Mouse (Mus musculus): ENCODE measurements around the gene Gm44503. TPM values are rescaled to one million over a fixed set of nuclear protein-coding genes. Genes with fewer than 3 reads are reported as not detected.

The Gm44503 gene
- polyA plus RNA-seq, 1 experiment from 2014 or later: not detected

Small RNAs within 50 kb of the gene (microRNA-seq; reads per million reads assigned to microRNA genes)
- gene Gm27353: not detected

Other genes with a start within 250 kb of the Gm44503 start
- gene Prtg, start 152.0 kb upstream of the Gm44503 start, polyA plus RNA-seq (2015; fragmentation: Nextera tagmentation; extraction: Ambion mirVana): 0.51 and 0.52 TPM in 2 replicates
- 12.4 and 13.5 TPM in 2 replicates for gene Pygo1, start 33.2 kb upstream of the Gm44503 start, polyA plus RNA-seq (2015; fragmentation: Nextera tagmentation; extraction: Ambion mirVana)
- 2.4 and 2.7 TPM in 2 replicates for gene Dyx1c1, start 67 bp upstream of the Gm44503 start, polyA plus RNA-seq (2015; fragmentation: Nextera tagmentation; extraction: Ambion mirVana)
- gene Ccpg1os, start 26.5 kb downstream of the Gm44503 start, polyA plus RNA-seq (2015; fragmentation: Nextera tagmentation; extraction: Ambion mirVana): 25.9 and 28.5 TPM in 2 replicates
- gene Ccpg1, start 26.6 kb downstream of the Gm44503 start, polyA plus RNA-seq (2015; fragmentation: Nextera tagmentation; extraction: Ambion mirVana): 44.5 and 45.9 TPM in 2 replicates
- gene Pigb, start 81.5 kb downstream of the Gm44503 start, polyA plus RNA-seq (2015; fragmentation: Nextera tagmentation; extraction: Ambion mirVana): 11.3 and 13.3 TPM in 2 replicates
- gene Rab27a, start 86.0 kb downstream of the Gm44503 start, polyA plus RNA-seq (2015; fragmentation: Nextera tagmentation; extraction: Ambion mirVana): 1.0 and 1.9 TPM in 2 replicates
- not detected in 2 replicates for gene Khdc3, start 143.0 kb downstream of the Gm44503 start, polyA plus RNA-seq (2015; fragmentation: Nextera tagmentation; extraction: Ambion mirVana)
- not detected in 2 replicates for gene Gm20509, start 143.6 kb downstream of the Gm44503 start, polyA plus RNA-seq (2015; fragmentation: Nextera tagmentation; extraction: Ambion mirVana)
- 104 and 122 TPM in 2 replicates for gene Rsl24d1, start 154.6 kb downstream of the Gm44503 start, polyA plus RNA-seq (2015; fragmentation: Nextera tagmentation; extraction: Ambion mirVana)